Mouse (Mus musculus) spleen, adult 2 months (tissue): ENCODE measurements around the gene Upf3a. TPM values are rescaled to one million over a fixed set of nuclear protein-coding genes. Genes with fewer than 3 reads are reported as not detected.

Source experiments
- DNase-seq, 2 experiments: peaks; one replicate each; pipeline versions ENCODE4 v3.0.0 to v3.0.0-alpha.2; 2012 to 2021; ENCODE audit warnings: low spot score in 2 of 2, low read depth in 1 of 2
- H3K27ac ChIP-seq: fragments of 200-500 bp; 2 replicates; pipeline ENCODE4 v1.5.1; 2012; ENCODE audit warnings: low read length, inconsistent platforms; ENCODE audit not compliant: insufficient read depth
- H3K27me3 ChIP-seq: fragments of 200-500 bp; 2 replicates; pipeline ENCODE4 v1.6.1; 2012; ENCODE audit warnings: mild to moderate bottlenecking, moderate library complexity, low read length, inconsistent platforms; ENCODE audit not compliant: control insufficient read depth, insufficient read depth
- H3K36me3 ChIP-seq: fragments of 200-500 bp; 2 replicates; pipeline ENCODE4 v1.6.1; 2012; ENCODE audit warnings: mild to moderate bottlenecking, low read length, inconsistent platforms; ENCODE audit not compliant: control insufficient read depth, insufficient read depth
- H3K4me1 ChIP-seq: fragments of 200-500 bp; 2 replicates; pipeline ENCODE4 v1.6.1; 2011; ENCODE audit warnings: inconsistent platforms; ENCODE audit not compliant: control insufficient read depth, insufficient read depth, insufficient read length
- H3K4me3 ChIP-seq: fragments of 200-500 bp; 2 replicates; pipeline ENCODE4 v1.5.1; 2011; ENCODE audit warnings: mild to moderate bottlenecking, inconsistent platforms; ENCODE audit not compliant: insufficient read depth, insufficient read length; ENCODE audit errors: extremely low read depth
- CTCF ChIP-seq: fragments of 200-500 bp; IDR thresholded peaks from 2 replicates; pipeline ENCODE4 v1.5.1; 2011; ENCODE audit warnings: mild to moderate bottlenecking, inconsistent platforms; ENCODE audit not compliant: insufficient read depth, insufficient read length, insufficient replicate concordance; ENCODE audit errors: extremely low read depth
- POLR2A ChIP-seq: fragments of 200-500 bp; IDR thresholded peaks from 2 replicates; pipeline ENCODE4 v1.6.1; 2011; ENCODE audit warnings: low read depth, low read length, inconsistent platforms
- WGBS: fragments of 180-500 bp; shearing (Covaris S2); methylation state at CpG from one replicate; pipeline ENCODE4 v1.1.7; 2018; 5-methylcytosine and 5-hydroxymethylcytosine counted together
- polyA plus RNA-seq: library from polyadenylated mRNA; depleted of rRNA; stranded (reverse); fragments of >200 nt; gene quantifications from 2 replicates; pipeline ENCODE4 v1.2.3, GENCODE M21; 2012

The Upf3a gene
- polyA plus RNA-seq, 1 experiment: 5.8 TPM

- Histone ChIP-seq H3K4me1 (no peaks in the 10 kb centered on the region; the same call in 1 of the 2 replicates), H3K4me3 (peak within 1 kb of the TSS; percentile 90), H3K27ac (peak within 1 kb of the TSS; percentile 63), H3K27me3 (no peaks in the 10 kb centered on the region), H3K36me3 (peaks cover 10% of the 10 kb centered on the region)
- DNase-seq: peak; percentile 73 to 83
- peak; percentile 44 for TF ChIP-seq POLR2A
- no peak for TF ChIP-seq CTCF
- WGBS: 9% methylated on average over 40 of the region's 40 CpGs
These were observed 28.2 kb upstream of the Upf3a start, which contains the start of gene Cdc16 for GRCm38 (mm10) chr8:13756982-13757804. TSS of gene Cdc16 (plus strand) at chr8:13757676.

DNA sequence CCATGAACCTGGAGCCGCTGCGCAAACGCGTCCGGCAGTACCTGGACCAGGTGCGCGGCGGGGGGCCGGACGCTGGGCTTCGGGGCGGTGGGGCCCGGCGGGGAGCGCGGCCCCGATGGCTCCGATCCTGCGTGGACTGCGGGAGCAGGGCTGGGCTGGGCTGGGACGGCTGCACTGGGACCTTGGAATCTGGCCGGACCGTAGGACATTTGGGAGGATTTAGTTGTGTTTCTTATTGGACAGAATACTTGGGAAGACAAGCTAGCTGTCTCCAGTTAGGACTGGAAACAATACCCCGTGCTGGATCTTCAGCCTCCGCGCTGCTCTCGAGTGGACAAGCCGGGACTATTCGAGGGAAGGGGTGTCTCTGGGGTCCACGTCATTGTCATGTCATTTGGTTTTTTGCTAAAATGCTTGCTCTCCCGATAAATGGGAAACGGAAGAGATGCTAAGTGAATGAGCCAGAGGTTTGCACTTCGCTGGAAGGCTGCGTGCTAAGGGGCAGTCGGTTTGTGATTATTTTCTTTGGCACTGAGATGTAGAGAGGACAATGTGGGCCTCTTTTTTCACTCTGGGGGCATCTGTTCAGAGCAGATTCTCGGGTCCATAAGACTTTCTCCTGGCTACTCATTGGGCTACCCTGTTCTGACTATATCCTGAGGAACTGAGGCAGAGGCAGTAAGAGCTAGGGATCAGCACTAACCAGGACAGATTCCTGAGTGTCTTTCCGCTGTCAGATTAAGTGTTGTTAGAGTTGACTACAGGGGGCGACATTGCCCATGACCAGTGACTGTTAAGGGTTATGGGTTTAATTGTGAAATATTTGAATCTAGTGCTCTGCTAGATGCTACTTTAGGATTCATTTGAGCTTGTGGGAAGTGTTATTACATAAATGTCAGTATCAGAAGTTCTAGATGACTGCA is 27.3 kb upstream of the Upf3a start:
- 2% methylated on average over 38 of the region's 38 CpGs for WGBS
- Histone ChIP-seq H3K27me3 (no peaks in the 10 kb centered on the region), H3K36me3 (peaks cover 14% of the 10 kb centered on the region), H3K4me1 (no peaks in the 10 kb centered on the region; the same call in 1 of the 2 replicates), H3K4me3 (peak overlapping the region; percentile 90), H3K27ac (peak overlapping the region; percentile 59)
- TF ChIP-seq CTCF: peak; percentile 14; the same call in 1 of the 2 replicates
- TF ChIP-seq POLR2A: no peak
- peak; percentile 38 to 40 for DNase-seq

GRCm38 (mm10) chr8:13769206-13769605 is 16.2 kb upstream of the Upf3a start:
- Histone ChIP-seq H3K4me1 (no peaks in the 10 kb centered on the region), H3K27me3 (no peaks in the 10 kb centered on the region), H3K27ac (no peak overlapping the region), H3K36me3 (peaks cover 51% of the 10 kb centered on the region), H3K4me3 (no peak overlapping the region)
- TF ChIP-seq CTCF (no peak), POLR2A (no peak)
- no peak for DNase-seq
- 93% methylated on average over 11 of the region's 11 CpGs for WGBS

DNA sequence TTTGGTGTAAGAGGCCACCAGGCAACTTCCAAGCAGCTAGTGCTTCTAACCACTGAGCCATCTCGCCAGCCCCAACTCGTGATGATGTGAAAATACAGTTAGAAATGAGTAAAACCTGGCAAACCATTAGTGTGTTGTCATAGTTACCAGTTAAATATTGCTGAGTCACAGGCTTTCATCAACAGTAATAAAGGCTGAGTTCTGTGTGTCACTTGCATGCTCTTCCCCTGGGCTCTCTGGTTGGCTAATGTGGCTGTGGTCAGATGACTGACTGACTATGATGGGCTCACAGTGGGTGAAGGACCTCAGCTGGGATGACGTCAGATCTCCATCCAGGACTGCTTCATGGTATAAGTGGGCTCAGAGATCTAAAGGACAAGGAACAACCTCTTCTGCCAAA is 4.9 kb upstream of the Upf3a start:
- no peaks in the 10 kb centered on the region for H3K4me1 ChIP-seq
- H3K36me3 ChIP-seq: peaks cover 27% of the 10 kb centered on the region
- no peak overlapping the region for H3K27ac ChIP-seq
- no peaks in the 10 kb centered on the region for H3K27me3 ChIP-seq
- 78% methylated on average over 3 of the region's 3 CpGs for WGBS
- H3K4me3 ChIP-seq: no peak overlapping the region
- no peak for DNase-seq
- TF ChIP-seq CTCF: no peak
- TF ChIP-seq POLR2A: no peak

DNA sequence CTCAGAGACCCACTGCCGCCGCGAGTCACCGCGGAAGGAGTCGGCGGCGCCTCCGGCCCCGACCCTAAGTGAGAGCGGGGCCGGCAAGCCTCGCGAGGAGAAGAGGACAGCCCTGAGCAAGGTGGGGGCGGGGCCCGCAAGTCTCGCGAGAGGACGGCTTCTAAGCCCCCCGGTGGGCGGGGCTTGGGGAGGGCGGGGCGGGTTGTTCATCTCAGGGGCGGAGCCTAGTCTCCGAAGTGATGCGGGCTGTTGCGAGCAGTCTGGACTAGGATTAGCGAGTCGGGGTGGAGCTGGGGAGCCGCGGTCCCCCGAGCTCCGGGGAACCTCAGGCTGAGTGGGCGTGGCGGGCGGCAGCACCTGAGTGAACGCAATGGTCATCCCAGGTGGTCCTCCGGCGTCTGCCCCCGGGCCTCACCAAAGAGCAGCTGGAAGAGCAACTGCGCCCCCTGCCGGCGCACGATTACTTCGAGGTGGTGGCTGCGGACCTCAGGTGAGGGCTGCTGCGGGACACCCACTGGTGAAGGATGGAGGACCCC is 417 bp downstream of the Upf3a start:
- Histone ChIP-seq H3K27ac (peak overlapping the region; percentile 99), H3K4me3 (peak overlapping the region; percentile 92), H3K4me1 (peaks cover 3% of the 10 kb centered on the region; the same call in 1 of the 2 replicates), H3K27me3 (no peaks in the 10 kb centered on the region), H3K36me3 (peaks cover 11% of the 10 kb centered on the region)
- WGBS: under 1% methylated on average over 42 of the region's 47 CpGs
- TF ChIP-seq POLR2A (peak; percentile 46), CTCF (peak; percentile 91)
- peak; percentile 95 for DNase-seq

DNA sequence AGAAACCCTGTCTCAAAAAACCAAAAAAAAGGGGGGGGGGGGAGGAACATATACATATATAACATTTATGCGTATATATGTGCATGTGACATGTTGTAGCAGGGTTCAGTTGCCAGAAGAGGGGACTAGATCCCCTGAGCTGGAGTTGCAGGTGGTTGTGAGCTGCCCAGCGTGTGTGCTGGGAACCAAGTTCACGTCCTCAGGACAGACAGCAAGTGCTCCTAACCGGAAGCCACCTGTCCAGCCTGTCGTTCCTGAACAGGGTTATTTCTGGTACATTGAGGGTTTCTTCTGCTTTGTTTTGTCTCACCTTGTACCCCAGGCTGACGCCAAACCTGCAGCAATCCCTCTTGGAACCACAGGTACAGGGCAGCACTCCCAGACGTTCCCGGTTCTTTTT is 4.2 kb downstream of the Upf3a start:
- TF ChIP-seq POLR2A (no peak), CTCF (no peak)

More for the DNA sequence above, 4.2 kb downstream of the Upf3a start:
- Histone ChIP-seq H3K4me1 (peaks cover 3% of the 10 kb centered on the region; the same call in 1 of the 2 replicates), H3K36me3 (peaks cover 18% of the 10 kb centered on the region), H3K27ac (no peak overlapping the region), H3K27me3 (no peaks in the 10 kb centered on the region), H3K4me3 (no peak overlapping the region)
- 95% methylated on average over 8 of the region's 8 CpGs for WGBS
- DNase-seq: no peak
